Mouse (Mus musculus) embryonic facial prominence, embryonic 12.5 days (tissue): ENCODE measurements around the gene Serpinb6a. TPM values are rescaled to one million over a fixed set of nuclear protein-coding genes. Genes with fewer than 3 reads are reported as not detected.
A peak's percentile ranks its signal among the peaks of the same experiment; 100 is the strongest.

Experiments
- ATAC-seq: fragments of 200-750 bp; cut with Nextera tagmentation; 2 replicates; pipeline ENCODE4 v1.8.0; 2017; ENCODE audit not compliant: insufficient number of reproducible peaks, insufficient read depth, low FRiP score, low TSS enrichment
- H3K27ac ChIP-seq: fragments of 300-500 bp; sonication (generic); 2 replicates; pipeline ENCODE4 v1.5.1; 2016; ENCODE audit warnings: mild to moderate bottlenecking
- H3K27me3 ChIP-seq: fragments of 300-500 bp; sonication (generic); 2 replicates; pipeline ENCODE4 v1.6.1; 2016; ENCODE audit warnings: mild to moderate bottlenecking, moderate library complexity
- H3K36me3 ChIP-seq: fragments of 300-500 bp; sonication (generic); 2 replicates; pipeline ENCODE4 v1.6.1; 2016; ENCODE audit warnings: mild to moderate bottlenecking
- H3K4me1 ChIP-seq: fragments of 300-500 bp; sonication (generic); 2 replicates; pipeline ENCODE4 v1.6.1; 2016
- H3K4me2 ChIP-seq: fragments of 300-500 bp; sonication (generic); replicated peaks from 2 replicates; pipeline ENCODE4 v1.6.1; 2016; ENCODE audit warnings: mild to moderate bottlenecking, moderate library complexity
- H3K4me3 ChIP-seq: fragments of 300-500 bp; sonication (generic); 2 replicates; pipeline ENCODE4 v1.5.1; 2016; ENCODE audit warnings: mild to moderate bottlenecking
- H3K9ac ChIP-seq: fragments of 300-500 bp; sonication (generic); 2 replicates; pipeline ENCODE4 v1.6.1; 2016; ENCODE audit warnings: mild to moderate bottlenecking, moderate library complexity
- H3K9me3 ChIP-seq: fragments of 300-500 bp; sonication (generic); 2 replicates; pipeline ENCODE4 v1.6.1; 2016; ENCODE audit warnings: mild to moderate bottlenecking, moderate library complexity
- WGBS: fragments of 180-500 bp; shearing (Covaris S2); methylation state at CpG from one replicate; pipeline ENCODE4 v1.1.7; 2016; 5-methylcytosine and 5-hydroxymethylcytosine counted together
- polyA plus RNA-seq: library from polyadenylated mRNA; unstranded; fragments of >200 nt; fragmentation: Nextera tagmentation; extraction: Ambion mirVana; gene quantifications from 2 replicates; pipeline ENCODE4 v1.2.1, GENCODE M21; 2016

Serpinb6a gene
- polyA plus RNA-seq, 1 experiment from 2014 or later = 61.2 TPM

DNA sequence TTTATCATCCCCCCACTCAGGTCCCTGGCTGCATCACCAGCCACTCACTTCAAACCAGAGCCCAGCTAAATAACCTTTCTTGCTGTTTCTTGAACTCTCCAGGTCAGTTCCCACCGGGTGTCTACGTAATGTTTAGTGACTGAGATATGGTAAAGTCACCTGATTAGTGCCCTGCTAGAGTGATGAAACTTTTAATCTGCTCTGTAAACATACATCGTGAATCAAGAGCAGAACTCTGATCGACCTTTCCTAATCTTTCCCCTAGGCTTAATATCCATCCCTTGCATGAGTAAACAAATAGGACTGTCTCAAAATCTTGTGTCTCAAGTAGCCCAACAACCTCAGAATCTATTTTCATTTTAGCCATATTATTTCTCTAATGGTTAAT lies 36.6 kb downstream of the Serpinb6a start:
- Histone ChIP-seq H3K4me1 (peaks cover 9% of the 10 kb centered on the region; the same call in 1 of the 2 replicates), H3K36me3 (no peaks in the 10 kb centered on the region), H3K27ac (no peak overlapping the region), H3K4me3 (no peak overlapping the region), H3K9ac (no peak overlapping the region), H3K9me3 (no peaks in the 10 kb centered on the region), H3K27me3 (no peaks in the 10 kb centered on the region), H3K4me2 (peak overlapping the region; percentile 71)
- 68% methylated on average over 4 of the region's 4 CpGs for WGBS
- ATAC-seq = no peak

DNA sequence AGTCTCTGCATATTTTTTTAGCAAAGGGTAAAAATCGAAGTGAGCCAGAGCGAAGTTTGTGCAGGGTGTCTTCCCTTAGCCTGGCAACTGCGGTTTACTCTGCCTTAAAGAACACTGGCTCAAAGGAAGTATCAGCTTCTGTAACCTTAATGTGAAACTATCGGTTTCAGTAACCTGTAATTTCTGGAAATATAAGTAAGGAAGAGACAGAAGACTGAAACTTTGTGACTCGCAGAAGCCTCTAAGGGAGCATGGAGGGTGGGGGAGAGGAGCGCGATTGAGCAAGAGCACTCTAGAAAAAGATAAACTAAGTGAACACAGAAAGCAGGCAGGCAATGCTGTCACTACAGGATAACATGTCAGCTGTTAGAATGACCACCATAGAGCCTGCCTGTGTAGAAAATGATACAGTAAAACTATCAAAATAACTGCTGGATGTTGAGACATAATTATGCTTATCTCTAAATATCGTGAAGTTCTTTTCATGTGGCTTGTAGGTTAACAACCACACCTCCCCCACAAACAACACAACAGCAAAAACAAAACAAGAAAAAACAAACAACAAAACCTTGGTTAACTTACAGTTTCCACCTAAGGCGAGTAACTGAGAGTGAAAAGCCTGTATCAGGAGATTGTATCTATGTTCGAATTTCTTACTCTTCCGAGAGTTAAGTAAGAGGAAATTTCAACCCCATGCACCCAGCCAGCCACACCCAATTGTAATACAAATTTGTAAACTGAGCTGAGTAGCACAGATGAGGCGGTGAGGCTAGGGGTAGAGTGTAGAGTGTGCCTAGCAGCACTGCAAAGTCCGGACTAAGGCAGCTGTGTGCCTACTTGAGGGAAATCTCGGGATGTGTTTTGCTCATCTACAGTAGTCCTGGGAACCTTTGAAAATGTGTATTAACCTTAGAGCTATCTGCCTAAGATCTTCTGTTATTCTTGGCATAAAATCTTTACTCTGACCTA lies 37.3 kb downstream of the Serpinb6a start:
- Histone ChIP-seq H3K9ac (peak overlapping the region; percentile 54), H3K4me1 (peaks cover 9% of the 10 kb centered on the region; the same call in 1 of the 2 replicates), H3K27ac (peak overlapping the region; percentile 90), H3K36me3 (no peaks in the 10 kb centered on the region), H3K4me2 (peak overlapping the region; percentile 71), H3K27me3 (no peaks in the 10 kb centered on the region), H3K9me3 (no peaks in the 10 kb centered on the region), H3K4me3 (peak overlapping the region; percentile 53)
- WGBS = 20% methylated on average over 14 of the region's 14 CpGs
- ATAC-seq = 0 out of 2 replicates have a peak, but pooled peaks have one; percentile 35

DNA sequence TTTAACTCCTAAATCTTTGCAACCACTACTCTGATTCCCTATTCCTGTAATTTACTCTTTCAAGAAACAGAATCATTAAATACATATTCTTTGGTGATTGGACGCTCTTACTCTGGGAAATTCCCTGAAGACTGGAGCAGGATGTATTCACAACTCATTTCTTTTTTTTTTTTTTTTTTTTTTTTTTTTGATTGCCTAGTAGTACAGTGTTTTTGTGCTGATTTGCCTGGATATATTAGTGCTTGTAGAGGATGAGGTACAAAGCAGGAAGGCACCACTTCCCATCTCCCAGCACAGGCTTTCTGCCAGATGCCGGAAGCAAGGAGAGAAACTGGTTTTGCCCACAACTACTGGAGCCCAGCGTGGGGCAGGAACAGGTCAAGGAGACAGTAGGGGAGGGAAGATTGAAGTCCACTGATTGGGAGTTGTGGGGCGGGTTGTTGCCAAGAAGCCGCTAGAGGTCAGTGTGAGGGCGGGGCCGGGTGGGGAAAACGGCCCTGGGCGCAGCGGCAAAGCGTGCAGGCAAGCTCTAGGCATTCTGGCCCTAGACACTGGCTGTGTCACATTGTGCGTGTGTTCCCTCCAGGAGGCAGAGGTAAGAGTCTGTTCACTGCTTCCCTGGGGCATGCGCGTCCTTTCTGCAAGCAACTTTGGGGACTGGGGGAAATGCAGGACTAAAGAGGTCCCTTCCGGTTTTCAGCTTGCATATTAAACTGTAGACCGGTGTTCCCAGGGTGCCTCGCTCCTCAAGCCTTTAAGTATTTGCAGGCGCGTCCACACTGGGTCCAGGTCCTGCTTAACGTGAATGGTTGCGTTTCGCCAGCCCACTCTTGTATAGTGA lies 38.2 kb downstream of the Serpinb6a start, which contains the start of gene Nqo2:
Gene Nqo2 (plus strand): TSS at position 482 of the 841 bp plus-strand sequence.
- Histone ChIP-seq H3K4me2 (peak within 1 kb of the TSS; percentile 71), H3K27ac (peak within 1 kb of the TSS; percentile 90), H3K4me1 (peaks cover 9% of the 10 kb centered on the region; the same call in 1 of the 2 replicates), H3K4me3 (peak within 1 kb of the TSS; percentile 53), H3K36me3 (no peaks in the 10 kb centered on the region), H3K27me3 (no peaks in the 10 kb centered on the region), H3K9ac (peak within 1 kb of the TSS; percentile 54), H3K9me3 (no peaks in the 10 kb centered on the region)
- 2% methylated on average over 22 of the region's 22 CpGs for WGBS
- peak; percentile 78; the same call in 1 of the 2 replicates for ATAC-seq

DNA sequence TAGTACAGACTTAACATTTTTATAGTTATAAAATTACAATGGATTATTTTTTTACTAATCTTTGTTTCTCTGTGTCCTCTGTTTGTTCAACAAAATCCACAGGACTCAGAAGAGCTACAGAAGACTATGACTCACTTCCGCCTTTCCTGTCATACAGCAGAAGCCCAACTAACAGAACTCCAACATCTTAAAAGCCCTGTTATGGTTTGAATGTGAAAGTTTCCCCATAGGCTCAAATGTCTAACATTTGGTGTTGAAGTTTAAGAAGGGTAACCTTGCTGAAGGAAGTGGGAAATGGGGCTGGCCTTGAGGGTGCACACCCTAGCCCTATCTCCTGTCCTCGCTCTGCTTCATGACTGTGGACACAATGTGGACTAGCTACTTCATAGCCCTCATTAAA lies 42.8 kb downstream of the Serpinb6a start:
- no peaks in the 10 kb centered on the region for H3K27me3 ChIP-seq
- H3K9me3 ChIP-seq = no peaks in the 10 kb centered on the region
- H3K4me3 ChIP-seq = no peak overlapping the region
- WGBS = 92% methylated on average over 2 of the region's 2 CpGs
- no peak overlapping the region for H3K9ac ChIP-seq
- ATAC-seq = no peak
- H3K4me2 ChIP-seq = no peak overlapping the region
- H3K4me1 ChIP-seq = no peaks in the 10 kb centered on the region
- no peak overlapping the region for H3K27ac ChIP-seq
- no peaks in the 10 kb centered on the region for H3K36me3 ChIP-seq

DNA sequence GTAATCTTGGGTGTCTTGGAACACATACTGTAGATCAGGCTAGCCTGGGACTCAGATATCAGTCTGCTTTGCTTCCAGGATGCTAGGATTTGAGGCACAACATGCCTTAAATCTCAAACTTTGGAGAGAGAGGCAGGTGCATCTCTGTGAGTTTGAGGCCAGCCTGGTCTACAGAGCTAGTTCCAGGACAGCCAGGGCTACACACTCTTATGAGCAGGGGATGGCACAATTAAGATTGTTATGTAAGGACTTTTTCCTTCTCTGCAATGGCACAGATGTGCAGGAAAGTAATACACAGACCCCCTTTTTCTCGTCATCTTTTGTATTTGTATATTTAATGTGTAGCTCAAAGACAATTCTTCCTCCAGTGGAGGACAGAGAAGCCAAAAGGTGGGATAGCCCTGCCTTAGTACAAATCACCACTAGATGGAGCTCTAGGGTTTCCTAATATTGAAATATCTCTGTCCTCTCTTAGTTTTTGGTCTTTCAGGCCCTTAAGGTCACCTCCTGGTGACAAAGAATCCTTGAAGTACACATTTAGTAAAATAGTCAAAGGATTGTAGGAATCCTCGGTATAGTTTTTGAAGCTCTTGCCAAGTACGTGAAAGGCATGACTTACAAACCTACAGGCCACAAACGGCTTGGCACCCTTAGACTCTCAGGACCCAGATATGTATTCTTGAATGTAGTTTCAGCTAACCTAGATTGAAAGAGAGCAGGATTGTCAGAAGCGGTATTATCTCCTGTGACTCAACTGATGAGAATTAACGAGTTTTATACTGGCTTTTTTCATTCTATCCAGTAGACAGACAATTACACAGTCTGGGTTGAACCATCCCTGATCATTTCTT lies 45.8 kb downstream of the Serpinb6a start:
- no peak overlapping the region for H3K4me3 ChIP-seq
- H3K36me3 ChIP-seq = no peaks in the 10 kb centered on the region
- no peak overlapping the region for H3K9ac ChIP-seq
- no peaks in the 10 kb centered on the region for H3K27me3 ChIP-seq
- no peak for ATAC-seq
- H3K4me1 ChIP-seq = no peaks in the 10 kb centered on the region
- no peak overlapping the region for H3K27ac ChIP-seq
- no peaks in the 10 kb centered on the region for H3K9me3 ChIP-seq
- 39% methylated on average over 6 of the region's 6 CpGs for WGBS
- no peak overlapping the region for H3K4me2 ChIP-seq

DNA sequence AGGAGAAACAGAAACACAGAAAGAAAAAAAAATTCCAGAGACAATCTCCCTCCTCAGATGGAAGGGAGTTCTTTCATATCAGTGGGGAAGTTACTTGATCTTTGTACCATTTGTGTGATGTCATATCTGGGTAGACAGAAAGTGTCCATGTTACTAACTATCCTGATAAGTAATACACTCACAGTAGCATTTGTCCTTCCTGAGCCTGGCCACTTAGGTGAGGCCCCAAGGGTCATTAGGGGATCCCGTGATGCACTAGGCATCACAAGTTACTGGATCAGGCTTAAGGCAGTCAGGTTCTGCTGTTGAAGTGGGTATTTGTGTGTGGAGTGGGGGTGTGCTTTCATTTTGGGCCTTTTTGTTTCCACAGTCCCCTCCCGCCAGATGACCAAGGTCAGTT lies 49.6 kb downstream of the Serpinb6a start:
- no peak overlapping the region for H3K4me2 ChIP-seq
- no peak overlapping the region for H3K27ac ChIP-seq
- H3K36me3 ChIP-seq = no peaks in the 10 kb centered on the region
- no peak overlapping the region for H3K9ac ChIP-seq
- no peaks in the 10 kb centered on the region for H3K4me1 ChIP-seq
- WGBS = 86% methylated on average over 2 of the region's 2 CpGs
- H3K9me3 ChIP-seq = no peaks in the 10 kb centered on the region
- no peaks in the 10 kb centered on the region for H3K27me3 ChIP-seq
- no peak overlapping the region for H3K4me3 ChIP-seq
- no peak for ATAC-seq

DNA sequence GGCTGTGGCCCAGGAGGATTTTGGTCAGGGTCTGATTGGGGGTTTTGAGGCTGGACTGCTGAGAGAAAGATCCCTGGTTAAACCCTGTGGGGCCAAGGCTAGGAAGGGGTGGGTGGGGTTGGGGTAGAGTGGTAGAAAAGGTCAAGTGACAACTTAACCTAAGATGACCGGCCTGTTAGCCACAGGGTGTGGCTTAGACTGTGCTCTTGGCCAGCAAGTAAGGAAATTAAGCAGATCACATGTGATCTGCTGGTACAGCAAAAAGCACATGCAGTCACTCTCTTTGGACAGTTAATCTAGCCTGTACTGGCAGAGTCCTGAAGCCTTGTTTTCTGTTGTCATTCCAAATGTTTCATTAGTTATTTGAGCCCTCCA lies 50.5 kb downstream of the Serpinb6a start:
- Histone ChIP-seq H3K4me1 (no peaks in the 10 kb centered on the region), H3K27ac (no peak overlapping the region), H3K9ac (no peak overlapping the region), H3K36me3 (no peaks in the 10 kb centered on the region), H3K27me3 (no peaks in the 10 kb centered on the region), H3K4me2 (no peak overlapping the region), H3K4me3 (no peak overlapping the region), H3K9me3 (no peaks in the 10 kb centered on the region)
- no peak for ATAC-seq
- 56% methylated on average over 1 of the region's 1 CpGs for WGBS

DNA sequence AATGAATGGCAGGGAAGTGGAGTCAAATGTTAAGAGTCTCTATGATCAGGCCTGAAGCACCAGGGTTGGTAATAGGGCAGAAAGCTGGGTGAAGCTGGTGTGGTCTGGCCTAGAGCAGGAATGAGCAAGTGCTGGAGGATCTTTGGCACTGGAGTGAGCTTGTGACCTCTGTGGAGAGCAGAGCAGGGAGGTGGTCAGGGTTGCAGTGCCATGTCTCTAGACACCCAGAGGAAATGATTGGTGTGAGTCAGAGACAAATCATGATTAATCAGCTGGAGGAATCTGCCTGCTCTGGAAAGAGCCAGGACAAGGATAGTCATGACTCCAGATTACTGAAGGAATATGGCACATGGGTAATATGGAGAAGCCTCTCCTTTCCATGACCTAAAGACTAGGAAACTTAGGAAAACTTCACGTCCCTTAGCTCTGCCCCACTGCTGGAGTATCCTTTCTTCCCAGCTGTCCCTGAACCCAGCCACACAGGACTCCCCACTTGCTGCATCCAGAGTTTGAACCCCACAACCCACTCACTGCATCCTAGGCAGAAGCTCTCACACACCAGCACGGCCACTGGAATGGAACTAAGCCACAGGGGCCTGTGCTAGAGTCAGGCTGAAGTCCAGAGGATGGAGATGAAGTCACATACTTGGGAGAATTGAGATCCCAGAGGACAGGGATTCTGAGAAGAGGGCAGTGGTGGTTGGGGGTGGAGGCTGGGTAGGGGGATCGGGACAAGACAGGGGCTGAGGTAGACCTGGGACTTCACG lies 51.1 kb downstream of the Serpinb6a start:
- Histone ChIP-seq H3K27ac (no peak overlapping the region), H3K27me3 (no peaks in the 10 kb centered on the region), H3K4me3 (no peak overlapping the region), H3K36me3 (no peaks in the 10 kb centered on the region), H3K9ac (no peak overlapping the region), H3K9me3 (no peaks in the 10 kb centered on the region), H3K4me2 (no peak overlapping the region), H3K4me1 (no peaks in the 10 kb centered on the region)
- no peak for ATAC-seq
- WGBS = 83% methylated on average over 4 of the region's 4 CpGs

DNA sequence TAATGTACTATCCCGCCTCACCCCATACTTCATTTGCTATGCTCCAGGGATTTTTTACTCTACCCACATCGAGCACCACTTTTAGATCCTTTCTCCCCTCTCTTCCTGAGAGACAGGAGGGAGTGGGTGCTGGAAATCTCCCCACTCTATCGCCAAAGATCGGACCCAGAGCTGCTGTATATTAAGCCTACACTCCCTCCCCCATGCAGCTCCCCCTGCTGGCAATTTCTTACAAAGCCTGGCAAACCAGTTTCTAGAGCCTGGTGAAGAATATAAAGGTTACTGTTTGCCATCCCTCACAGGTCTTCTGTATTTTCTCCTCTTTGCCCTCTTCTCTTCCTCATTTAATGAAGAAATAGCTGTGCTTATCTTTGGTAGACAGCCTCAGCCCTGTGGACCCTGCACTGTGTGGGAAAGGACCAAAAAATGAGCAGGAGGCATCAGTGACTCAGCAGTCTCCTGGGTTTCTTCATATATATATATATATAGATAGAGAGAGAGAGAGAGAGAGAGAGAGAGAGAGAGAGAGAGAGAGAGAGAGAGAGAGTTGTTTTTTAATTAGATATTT lies 60.3 kb downstream of the Serpinb6a start:
- no peaks in the 10 kb centered on the region for H3K4me1 ChIP-seq
- no peak overlapping the region for H3K9ac ChIP-seq
- no peaks in the 10 kb centered on the region for H3K36me3 ChIP-seq
- H3K27ac ChIP-seq = no peak overlapping the region
- H3K4me3 ChIP-seq = no peak overlapping the region
- H3K9me3 ChIP-seq = no peaks in the 10 kb centered on the region
- H3K27me3 ChIP-seq = no peaks in the 10 kb centered on the region
- ATAC-seq = no peak
- 43% methylated on average over 4 of the region's 4 CpGs for WGBS
- H3K4me2 ChIP-seq = no peak overlapping the region

DNA sequence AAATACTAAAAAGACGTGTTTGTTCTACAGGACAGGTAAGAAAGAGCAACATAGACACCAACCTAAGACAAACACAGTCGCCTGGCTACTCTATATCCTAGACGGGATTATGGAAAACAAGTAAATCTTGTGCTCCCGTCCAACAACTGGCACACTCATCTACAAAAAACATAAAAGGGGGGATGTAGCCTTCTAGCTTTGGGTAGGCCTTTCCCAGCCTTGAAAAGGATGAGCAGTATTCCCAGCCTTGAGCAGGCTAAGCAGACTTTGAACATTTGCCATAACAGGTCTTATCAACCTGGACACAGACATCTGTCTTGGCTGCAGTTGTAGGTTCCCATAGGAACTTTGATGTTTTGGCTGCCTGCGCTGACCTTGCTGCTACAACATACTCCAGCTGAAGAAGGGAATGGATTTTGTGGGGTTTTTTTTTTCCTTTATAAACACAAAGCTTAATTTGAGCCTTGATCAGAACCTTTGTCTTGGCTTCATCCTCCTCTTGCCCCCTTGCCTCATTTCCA lies 61.2 kb downstream of the Serpinb6a start:
- 93% methylated on average over 5 of the region's 5 CpGs for WGBS
- no peak for ATAC-seq
- no peaks in the 10 kb centered on the region for H3K4me1 ChIP-seq
- H3K4me2 ChIP-seq = no peak overlapping the region
- H3K9me3 ChIP-seq = no peaks in the 10 kb centered on the region
- H3K27ac ChIP-seq = no peak overlapping the region
- H3K4me3 ChIP-seq = no peak overlapping the region
- no peaks in the 10 kb centered on the region for H3K27me3 ChIP-seq
- H3K9ac ChIP-seq = no peak overlapping the region
- no peaks in the 10 kb centered on the region for H3K36me3 ChIP-seq
